Mouse (Mus musculus) small intestine, adult 2 months (tissue): ENCODE data around the gene Tysnd1.

Source experiments
- CTCF ChIP-seq: fragments of 200-500 bp; IDR thresholded peaks from 2 replicates; pipeline ENCODE4 v1.5.1; 2012; ENCODE audit warnings: low read depth, mild to moderate bottlenecking, control low read depth, inconsistent platforms, low read length, moderate library complexity, mixed read lengths; ENCODE audit not compliant: insufficient replicate concordance, insufficient read length; ENCODE audit errors: extremely low read depth
- POLR2A ChIP-seq: fragments of 200-500 bp; IDR thresholded peaks from 2 replicates; pipeline ENCODE4 v1.6.1; 2012; ENCODE audit warnings: low read depth, mild to moderate bottlenecking, control low read depth, inconsistent platforms, low read length, moderate library complexity

DNA sequence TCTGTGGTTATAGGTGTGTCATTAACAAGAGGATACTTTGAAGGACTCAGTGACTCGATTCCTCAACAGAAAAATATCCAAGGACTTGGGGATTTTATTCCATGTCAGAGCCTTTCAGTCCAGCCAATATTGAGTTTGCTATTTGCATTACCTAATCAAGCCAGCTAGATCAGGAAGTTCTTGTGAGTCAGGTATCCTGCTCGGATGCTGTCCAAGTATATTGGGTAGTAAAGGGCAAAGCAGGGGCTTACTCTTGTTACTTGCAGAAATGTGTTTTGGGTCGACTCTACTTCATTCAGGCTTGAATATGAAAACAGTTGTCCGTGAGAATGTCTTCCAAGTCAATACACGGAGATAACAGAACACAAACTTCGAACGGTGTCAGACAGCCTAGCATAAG lies 40.6 kb upstream of the Tysnd1 start:
- TF ChIP-seq CTCF (no peak), POLR2A (no peak)
